Mouse (Mus musculus) forebrain, embryonic 11.5 days (tissue): Measurements from ENCODE around the gene Mcmbp. TPM values are rescaled to one million over a fixed set of nuclear protein-coding genes. Genes with fewer than 3 reads are reported as not detected.
A peak's percentile ranks its signal among the peaks of the same experiment; 100 is the strongest.
"Not testable (repeated sequence)": the region's sequence is repeated elsewhere in the genome, so short reads cannot be mapped to it uniquely, and the experiment has no call there.

Experiments used
- ATAC-seq: fragments of 200-750 bp; cut with Nextera tagmentation; replicated peaks from 2 replicates; pipeline ENCODE4 v1.8.0; 2017; ENCODE audit warnings: moderate TSS enrichment; ENCODE audit not compliant: low FRiP score
- DNase-seq: peaks from one replicate; pipeline ENCODE4 v3.0.0-alpha.2; 2017; ENCODE audit warnings: low spot score
- H3K27ac ChIP-seq: fragments of 300-500 bp; sonication (generic); 2 replicates; pipeline ENCODE4 v1.5.1; 2014; ENCODE audit warnings: low read depth, low read length
- H3K27me3 ChIP-seq: fragments of 300-500 bp; sonication (generic); 2 replicates; pipeline ENCODE4 v1.6.1; 2014; ENCODE audit warnings: mild to moderate bottlenecking, low read length, mixed read lengths; ENCODE audit not compliant: control insufficient read depth, insufficient read depth
- H3K36me3 ChIP-seq: fragments of 300-500 bp; sonication (generic); 2 replicates; pipeline ENCODE4 v1.6.1; 2014; ENCODE audit warnings: mild to moderate bottlenecking, low read length, moderate library complexity, mixed read lengths; ENCODE audit not compliant: control insufficient read depth, insufficient read depth
- H3K4me1 ChIP-seq: fragments of 300-500 bp; sonication (generic); replicated peaks from 2 replicates; pipeline ENCODE4 v1.6.1; 2014; ENCODE audit warnings: low read length, mixed read lengths; ENCODE audit not compliant: control insufficient read depth, insufficient read depth
- H3K4me2 ChIP-seq: fragments of 300-500 bp; sonication (generic); 2 replicates; pipeline ENCODE4 v1.6.1; 2014; ENCODE audit warnings: low read depth, mild to moderate bottlenecking, low read length, moderate library complexity, mixed read lengths; ENCODE audit not compliant: severe bottlenecking
- H3K4me3 ChIP-seq: fragments of 300-500 bp; sonication (generic); 2 replicates; pipeline ENCODE4 v1.5.1; 2014; ENCODE audit warnings: low read depth, low read length
- H3K9ac ChIP-seq: fragments of 300-500 bp; sonication (generic); 2 replicates; pipeline ENCODE4 v1.6.1; 2014; ENCODE audit warnings: low read length
- H3K9me3 ChIP-seq: fragments of 300-500 bp; sonication (generic); 2 replicates; pipeline ENCODE4 v1.6.1; 2016; ENCODE audit warnings: low read length, mixed read lengths; ENCODE audit not compliant: control insufficient read depth
- WGBS: fragments of 180-500 bp; shearing (Covaris S2); extraction: QIAGEN DNeasy Blood & Tissue Kit; methylation state at CpG from one replicate; pipeline ENCODE4 v1.1.7; 2014; 5-methylcytosine and 5-hydroxymethylcytosine counted together
- polyA plus RNA-seq: library from polyadenylated mRNA; unstranded; fragments of >200 nt; fragmentation: Nextera tagmentation; extraction: Ambion mirVana; gene quantifications from 2 replicates; pipeline ENCODE4 v1.2.1, GENCODE M21; 2014

Gene Mcmbp
- polyA plus RNA-seq, 1 experiment from 2014 or later = 90.8 TPM

DNA sequence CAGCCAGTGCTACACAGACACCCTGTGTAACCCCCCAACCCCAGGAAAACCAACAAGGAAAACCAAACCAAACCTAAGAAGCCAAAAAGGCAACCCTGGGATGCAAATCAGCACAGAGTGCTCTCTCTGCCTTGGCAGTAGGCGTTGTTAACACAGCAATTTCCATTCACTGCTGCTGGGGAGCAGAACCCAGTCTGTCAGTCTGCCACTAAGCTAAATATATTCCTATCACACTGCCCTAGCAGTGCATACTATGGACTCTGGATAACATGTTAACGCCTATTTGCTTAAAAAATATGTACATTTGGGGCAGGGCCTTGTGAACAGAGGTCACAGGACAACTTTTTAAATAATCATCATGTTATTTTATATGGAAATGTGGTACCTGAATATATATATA lies 8.7 kb downstream of the Mcmbp start:
- H3K4me2 ChIP-seq = no peak overlapping the region
- no peaks in the 10 kb centered on the region for H3K27me3 ChIP-seq
- peaks cover 3% of the 10 kb centered on the region; the same call in 1 of the 2 replicates for H3K9me3 ChIP-seq
- H3K27ac ChIP-seq = no peak overlapping the region
- 79% methylated on average over 2 of the region's 2 CpGs for WGBS
- no peak overlapping the region for H3K4me3 ChIP-seq
- ATAC-seq = no peak
- peaks cover 3% of the 10 kb centered on the region; the same call in 1 of the 2 replicates for H3K36me3 ChIP-seq
- no peak for DNase-seq
- H3K9ac ChIP-seq = no peak overlapping the region
- peaks cover 6% of the 10 kb centered on the region for H3K4me1 ChIP-seq

GRCm38 (mm10) chr7:128728738-128729137 lies 11.6 kb downstream of the Mcmbp start:
- ATAC-seq (no peak), DNase-seq (no peak)
- Histone ChIP-seq H3K9ac (no peak overlapping the region), H3K4me1 (peaks cover 8% of the 10 kb centered on the region), H3K4me3 (no peak overlapping the region), H3K27me3 (no peaks in the 10 kb centered on the region), H3K36me3 (no peaks in the 10 kb centered on the region), H3K27ac (no peak overlapping the region), H3K4me2 (no peak overlapping the region), H3K9me3 (no peaks in the 10 kb centered on the region)
- 94% methylated on average over 10 of the region's 10 CpGs for WGBS

DNA sequence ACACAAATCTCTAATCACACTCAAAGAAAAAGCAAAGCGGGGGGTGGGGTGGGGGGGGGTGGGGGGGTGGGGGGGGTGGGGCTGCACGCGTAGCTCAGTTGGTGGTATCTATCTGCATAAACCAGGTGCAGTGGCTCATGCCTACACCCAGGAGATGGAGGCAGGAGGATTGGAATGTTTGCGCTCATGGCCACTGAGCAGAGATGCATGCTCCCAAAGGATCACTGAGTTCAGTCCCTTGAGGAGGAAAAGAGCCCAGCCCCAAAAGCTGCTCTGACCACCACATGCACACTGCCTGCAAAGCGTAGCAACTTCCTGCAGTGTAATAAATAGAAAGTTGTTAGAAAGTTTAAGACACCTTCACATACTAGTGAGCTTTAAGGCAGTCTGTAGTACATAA lies 12.6 kb downstream of the Mcmbp start:
- H3K36me3 ChIP-seq = no peaks in the 10 kb centered on the region; the same call in 1 of the 2 replicates
- no peak overlapping the region for H3K4me2 ChIP-seq
- no peak overlapping the region for H3K27ac ChIP-seq
- H3K4me3 ChIP-seq = no peak overlapping the region
- H3K9ac ChIP-seq = no peak overlapping the region
- no peak for DNase-seq
- 0 out of 2 replicates have a peak, but pooled peaks have one; percentile 42 for ATAC-seq
- 32% methylated on average over 5 of the region's 5 CpGs for WGBS
- H3K9me3 ChIP-seq = no peaks in the 10 kb centered on the region
- no peaks in the 10 kb centered on the region for H3K27me3 ChIP-seq
- H3K4me1 ChIP-seq = peaks cover 8% of the 10 kb centered on the region

DNA sequence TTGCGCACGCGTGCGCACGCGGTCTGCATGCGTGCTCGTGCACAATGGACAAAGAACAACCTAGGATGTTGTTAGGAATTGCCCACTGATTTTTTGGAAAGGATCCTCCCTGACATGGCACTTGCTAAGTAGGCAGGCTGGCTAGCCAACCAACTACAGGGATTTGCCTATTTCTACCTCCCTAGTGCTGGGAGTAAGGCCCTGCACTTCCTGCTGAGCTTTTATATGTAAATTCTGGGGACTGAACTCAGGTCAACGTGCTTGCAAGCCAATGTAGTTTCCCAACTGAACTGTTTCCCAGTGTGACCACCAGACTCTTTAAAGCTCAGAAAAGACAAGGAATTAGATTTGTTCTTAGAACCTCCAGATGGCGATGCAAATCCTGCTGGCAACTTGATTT lies 13.3 kb downstream of the Mcmbp start:
- 41% methylated on average over 10 of the region's 10 CpGs for WGBS
- DNase-seq (peak; percentile 37), ATAC-seq (no peak)

DNA sequence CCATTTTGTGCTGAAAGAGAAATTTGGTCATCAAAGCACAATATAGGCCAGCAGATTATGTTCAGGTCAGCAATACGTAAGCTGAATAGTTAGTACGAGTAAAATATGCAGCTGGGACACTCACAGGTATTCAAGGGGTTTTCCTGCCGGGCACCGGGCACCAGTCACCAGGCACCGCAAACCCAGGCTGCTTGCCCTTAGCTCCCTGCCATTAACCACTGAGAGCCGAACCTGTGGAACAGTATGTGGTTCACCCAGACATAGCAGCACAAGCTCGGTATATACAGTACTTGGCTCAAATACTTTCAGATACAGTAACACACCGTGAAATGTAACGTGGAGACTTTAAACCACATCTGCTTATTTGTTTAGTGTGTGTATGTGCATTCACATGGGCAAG lies 15.1 kb downstream of the Mcmbp start:
- 84% methylated on average over 9 of the region's 9 CpGs for WGBS
- no peak for ATAC-seq
- Histone ChIP-seq H3K4me1 (peaks cover 8% of the 10 kb centered on the region), H3K27me3 (no peaks in the 10 kb centered on the region), H3K4me3 (no peak overlapping the region), H3K27ac (no peak overlapping the region), H3K4me2 (no peak overlapping the region), H3K9ac (no peak overlapping the region), H3K9me3 (no peaks in the 10 kb centered on the region), H3K36me3 (no peaks in the 10 kb centered on the region; the same call in none of the 2 replicates)
- DNase-seq = no peak

More for the DNA sequence above, 13.3 kb downstream of the Mcmbp start:
- H3K36me3 ChIP-seq = no peaks in the 10 kb centered on the region; the same call in 1 of the 2 replicates
- no peak overlapping the region for H3K4me2 ChIP-seq
- no peak overlapping the region for H3K9ac ChIP-seq
- H3K9me3 ChIP-seq = no peaks in the 10 kb centered on the region
- no peak overlapping the region for H3K27ac ChIP-seq
- peaks cover 8% of the 10 kb centered on the region for H3K4me1 ChIP-seq
- H3K27me3 ChIP-seq = no peaks in the 10 kb centered on the region
- no peak overlapping the region for H3K4me3 ChIP-seq

DNA sequence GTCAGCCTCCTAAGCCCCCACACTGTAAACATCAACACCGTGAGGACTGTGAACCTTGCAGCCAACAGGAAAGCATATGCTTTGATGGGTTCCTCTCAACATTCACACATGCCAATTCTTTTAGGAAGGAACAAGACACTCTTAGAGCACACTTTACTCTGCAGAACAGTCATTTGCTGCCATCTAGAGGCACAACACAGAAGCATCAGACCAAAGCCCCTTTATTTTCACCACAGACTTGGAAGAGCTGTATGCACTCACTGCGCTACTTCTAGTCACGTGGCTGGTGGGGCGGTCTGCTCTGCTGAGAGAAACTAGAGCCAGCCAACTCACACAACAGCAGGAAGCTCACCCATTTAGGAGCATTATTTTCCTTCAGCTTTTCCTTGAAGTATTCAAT lies 15.5 kb downstream of the Mcmbp start:
- no peak overlapping the region for H3K27ac ChIP-seq
- peak; percentile 62 for DNase-seq
- H3K4me1 ChIP-seq = peaks cover 8% of the 10 kb centered on the region
- H3K36me3 ChIP-seq = no peaks in the 10 kb centered on the region; the same call in none of the 2 replicates
- no peak overlapping the region for H3K4me3 ChIP-seq
- ATAC-seq = peak; percentile 76
- H3K4me2 ChIP-seq = no peak overlapping the region
- H3K27me3 ChIP-seq = no peaks in the 10 kb centered on the region
- 52% methylated on average over 4 of the region's 4 CpGs for WGBS
- H3K9me3 ChIP-seq = no peaks in the 10 kb centered on the region
- H3K9ac ChIP-seq = no peak overlapping the region

GRCm38 (mm10) chr7:128717991-128718390 lies 22.3 kb downstream of the Mcmbp start:
- H3K9me3 ChIP-seq = no peaks in the 10 kb centered on the region
- H3K27me3 ChIP-seq = no peaks in the 10 kb centered on the region
- H3K36me3 ChIP-seq = peaks cover 16% of the 10 kb centered on the region
- WGBS = 84% methylated on average over 4 of the region's 4 CpGs
- ATAC-seq (no peak), DNase-seq (no peak)
- no peak overlapping the region for H3K4me3 ChIP-seq
- H3K9ac ChIP-seq = no peak overlapping the region
- no peak overlapping the region for H3K27ac ChIP-seq
- H3K4me2 ChIP-seq = no peak overlapping the region
- no peaks in the 10 kb centered on the region for H3K4me1 ChIP-seq

DNA sequence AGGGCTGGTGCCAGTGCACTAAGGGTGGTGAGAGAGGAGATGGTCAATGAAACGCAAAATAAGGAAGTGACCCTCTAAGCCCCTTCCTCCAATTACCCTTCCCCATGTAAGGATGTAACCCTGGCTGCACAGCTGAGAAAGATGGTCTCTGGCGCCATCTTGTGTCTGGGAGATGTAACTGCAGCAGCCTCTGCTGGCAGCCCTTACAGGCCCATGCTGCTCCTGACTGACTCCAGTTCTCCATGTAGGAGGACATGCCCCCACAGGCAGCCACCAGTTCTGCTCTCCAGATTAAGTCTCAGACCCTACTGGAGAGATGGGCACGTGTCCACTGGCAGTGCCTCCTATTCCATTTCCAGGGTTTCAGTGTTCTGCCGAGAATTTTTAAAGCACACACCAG lies 34.6 kb downstream of the Mcmbp start:
- Histone ChIP-seq H3K4me1 (no peaks in the 10 kb centered on the region), H3K27me3 (no peaks in the 10 kb centered on the region), H3K4me3 (no peak overlapping the region), H3K36me3 (peaks cover 19% of the 10 kb centered on the region), H3K9ac (no peak overlapping the region), H3K9me3 (no peaks in the 10 kb centered on the region), H3K27ac (no peak overlapping the region), H3K4me2 (no peak overlapping the region)
- DNase-seq (peak; percentile 86), ATAC-seq (peak; percentile 66)
- 27% methylated on average over 4 of the region's 4 CpGs for WGBS

DNA sequence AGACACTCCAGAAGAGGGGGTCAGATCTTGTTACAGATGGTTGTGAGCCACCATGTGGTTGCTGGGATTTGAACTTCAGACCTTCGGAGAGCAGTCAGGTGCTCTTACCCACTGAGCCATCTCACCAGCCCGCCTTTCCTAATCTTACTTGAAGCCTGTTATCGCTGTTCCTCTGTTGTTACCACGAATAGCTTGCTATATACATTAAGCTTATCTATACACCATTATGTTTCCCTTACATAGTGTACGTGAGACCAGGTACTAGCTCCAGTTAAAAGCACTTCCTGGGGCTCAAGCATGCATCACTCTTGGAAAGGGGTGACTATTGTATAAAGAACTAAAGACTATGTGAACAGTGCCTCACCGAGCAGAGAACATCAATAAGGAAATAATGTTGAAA lies 40.3 kb downstream of the Mcmbp start:
- H3K4me3 ChIP-seq, H3K9ac ChIP-seq, H3K27ac ChIP-seq, ATAC-seq, H3K4me1 ChIP-seq, H3K4me2 ChIP-seq, H3K27me3 ChIP-seq, DNase-seq, H3K9me3 ChIP-seq: not testable (repeated sequence)
- peaks cover 24% of the 10 kb centered on the region for H3K36me3 ChIP-seq
- WGBS = 93% methylated on average over 6 of the region's 6 CpGs
